Mouse (Mus musculus): ENCODE results near the gene Rarb. TPM values are rescaled to one million over a fixed set of nuclear protein-coding genes. Genes with fewer than 3 reads are reported as not detected.

Rarb gene
- polyA plus RNA-seq, 1 experiment from 2014 or later: 0.51 TPM

- no peak for DNase-seq (ENCODE audit: low spot score)
These were observed 229.8 kb downstream of the Rarb start for GRCm38 (mm10) chr14:16589139-16589538.

- no peak for DNase-seq (ENCODE audit: low spot score)
These were observed 240.9 kb downstream of the Rarb start for GRCm38 (mm10) chr14:16578100-16578499.

DNA sequence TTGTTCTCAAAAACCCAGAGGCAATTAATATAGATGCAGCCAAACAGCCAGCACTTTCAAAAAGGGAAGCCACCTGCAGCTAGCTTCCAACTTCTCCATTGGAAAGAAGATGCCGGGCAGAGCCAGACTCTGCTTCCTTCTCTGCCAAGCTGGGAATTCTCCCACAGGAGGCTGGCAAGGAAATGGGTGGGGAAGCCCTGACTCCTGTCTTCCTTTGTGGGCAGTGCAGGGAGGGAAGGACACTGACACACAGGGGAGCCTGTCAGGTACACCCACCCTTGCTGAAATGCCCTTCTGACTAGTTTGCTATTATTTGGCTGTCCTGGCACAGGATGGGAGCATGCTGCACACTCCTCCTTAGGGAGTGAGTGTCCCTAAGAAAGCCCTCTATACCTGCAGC lies 241.9 kb downstream of the Rarb start:
- no peak for DNase-seq (ENCODE audit: low spot score)

DNA sequence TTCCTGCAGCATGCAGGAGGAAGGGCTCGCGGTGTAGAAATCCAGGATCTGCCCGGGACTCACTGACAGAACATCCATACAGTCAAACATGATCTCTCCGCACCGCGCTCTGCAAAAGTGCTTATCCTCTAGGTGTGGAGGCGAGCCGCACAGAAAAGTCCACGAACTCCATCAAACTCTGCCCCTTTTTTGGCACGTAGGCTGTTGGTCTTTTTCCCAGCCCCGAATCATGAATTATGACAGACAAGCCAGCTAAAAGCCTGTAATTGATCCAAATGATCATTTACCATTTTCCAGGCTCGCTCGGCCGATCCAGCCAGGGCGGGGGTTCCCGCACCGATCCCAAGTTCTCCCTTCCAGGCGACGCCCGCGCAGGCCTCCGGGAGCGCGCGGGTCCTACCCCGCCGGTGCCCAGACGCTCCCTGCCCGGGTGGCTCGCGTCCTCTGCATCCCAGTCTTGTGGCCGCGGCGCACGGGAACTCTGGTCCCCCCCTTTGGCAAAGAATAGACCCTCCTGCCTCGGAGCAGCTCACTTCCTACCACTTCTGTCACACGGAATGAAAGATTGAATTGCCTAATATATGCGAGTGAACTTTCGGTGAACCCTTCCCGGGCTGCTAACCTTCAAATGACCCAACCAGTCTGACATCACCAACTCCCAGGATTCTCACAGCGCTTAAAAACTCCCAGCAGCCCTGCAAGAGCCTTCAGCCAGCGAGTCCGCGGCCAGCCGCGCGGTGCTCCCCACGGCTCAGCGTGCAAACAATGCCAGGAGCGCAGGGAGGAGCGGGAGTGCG lies 243.8 kb downstream of the Rarb start:
- DNase-seq (ENCODE audit: low spot score): no peak

DNA sequence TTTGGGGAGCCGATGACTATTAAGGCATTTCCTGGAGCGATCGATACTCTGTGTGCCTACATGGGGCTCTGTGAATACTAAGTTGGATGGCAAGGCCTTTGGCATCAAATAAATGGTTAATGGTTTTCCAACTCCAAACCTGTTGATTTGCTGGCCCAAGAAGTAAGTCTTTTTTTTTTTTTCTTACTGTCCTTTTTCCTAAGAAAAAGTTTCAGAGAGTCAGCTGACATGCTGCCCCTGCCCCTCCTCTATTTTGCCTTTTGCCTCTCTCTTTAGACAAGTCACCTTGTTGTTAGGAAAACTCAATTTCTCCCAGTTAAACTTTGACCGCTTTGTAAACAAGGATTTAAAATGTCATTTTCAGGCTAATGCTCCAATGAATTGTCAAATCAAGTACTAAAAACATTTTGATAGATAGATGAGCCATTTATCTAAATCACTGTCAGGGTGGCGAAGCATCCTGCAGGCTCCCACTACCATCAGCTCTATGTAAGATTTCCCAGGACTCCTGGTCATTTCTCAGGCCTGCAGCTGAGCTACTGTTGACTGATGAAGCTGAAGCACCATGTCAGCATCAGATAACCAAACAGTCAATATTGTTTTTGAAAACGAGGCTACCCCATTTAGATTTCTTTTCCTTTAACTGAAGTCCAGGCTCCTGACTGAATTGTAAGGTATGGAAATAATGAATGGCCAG lies 245.3 kb downstream of the Rarb start:
- no peak for DNase-seq (ENCODE audit: low spot score)

DNA sequence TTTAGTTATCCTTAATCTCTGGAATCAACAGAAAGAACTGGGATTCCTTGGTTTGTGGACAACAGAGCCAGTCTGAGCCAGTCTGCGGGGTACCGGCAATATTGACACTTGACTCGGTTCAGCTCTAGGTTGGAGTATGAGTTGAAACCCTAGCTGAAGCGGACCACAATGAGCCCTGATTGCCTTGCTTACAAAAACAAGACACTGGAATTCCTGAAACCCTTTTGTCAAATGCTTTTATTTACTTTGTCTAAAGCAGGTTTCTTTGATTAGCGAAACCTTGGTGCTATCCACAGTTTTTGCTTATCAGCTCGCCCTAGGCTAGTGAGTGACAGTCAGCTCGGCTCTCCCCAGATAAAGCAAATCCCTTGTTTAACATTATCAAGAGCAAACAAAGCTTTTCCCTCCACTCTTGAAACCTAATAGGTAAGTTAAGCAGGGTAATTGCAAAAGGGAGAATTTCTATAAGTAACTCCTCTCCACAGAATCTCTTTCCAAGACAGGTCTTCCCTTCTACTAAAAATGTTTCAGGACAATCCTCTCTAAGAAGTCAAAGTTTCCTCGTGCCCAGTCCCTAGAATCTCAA lies 246.1 kb downstream of the Rarb start:
- DNase-seq (ENCODE audit: low spot score): no peak

DNA sequence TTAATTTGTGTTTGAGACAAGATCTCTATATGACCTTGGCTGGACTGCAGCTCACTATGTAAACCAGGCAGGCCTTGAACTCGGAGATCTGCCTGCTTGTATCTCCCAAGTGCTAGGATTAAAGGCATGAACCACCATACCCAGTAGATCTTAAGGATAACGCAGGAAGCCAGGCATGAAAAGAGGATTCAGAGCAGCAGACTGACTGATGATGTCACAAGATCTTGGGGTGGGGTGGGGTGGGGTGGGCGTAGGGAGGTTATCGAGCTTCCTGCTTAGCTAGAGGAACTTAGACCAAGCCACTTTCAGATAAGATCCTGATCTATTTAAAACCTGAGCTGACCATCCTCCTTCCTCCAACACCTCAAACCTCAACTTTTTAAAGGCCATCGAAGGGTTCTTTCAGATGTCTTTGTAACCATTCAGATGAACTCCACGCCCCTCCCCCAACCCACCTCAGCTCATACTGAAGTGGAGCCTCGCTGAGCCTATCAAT lies 249.4 kb downstream of the Rarb start:
- no peak for DNase-seq (ENCODE audit: low spot score)

GRCm38 (mm10) chr14:16566920-16567319 lies 252.0 kb downstream of the Rarb start:
- DNase-seq (ENCODE audit: low spot score): no peak

- DNase-seq (ENCODE audit: low spot score): no peak
These were observed 255.0 kb downstream of the Rarb start for GRCm38 (mm10) chr14:16563912-16564311.

- DNase-seq (ENCODE audit: low spot score): no peak
These were observed 257.3 kb downstream of the Rarb start for GRCm38 (mm10) chr14:16561496-16562170.

DNA sequence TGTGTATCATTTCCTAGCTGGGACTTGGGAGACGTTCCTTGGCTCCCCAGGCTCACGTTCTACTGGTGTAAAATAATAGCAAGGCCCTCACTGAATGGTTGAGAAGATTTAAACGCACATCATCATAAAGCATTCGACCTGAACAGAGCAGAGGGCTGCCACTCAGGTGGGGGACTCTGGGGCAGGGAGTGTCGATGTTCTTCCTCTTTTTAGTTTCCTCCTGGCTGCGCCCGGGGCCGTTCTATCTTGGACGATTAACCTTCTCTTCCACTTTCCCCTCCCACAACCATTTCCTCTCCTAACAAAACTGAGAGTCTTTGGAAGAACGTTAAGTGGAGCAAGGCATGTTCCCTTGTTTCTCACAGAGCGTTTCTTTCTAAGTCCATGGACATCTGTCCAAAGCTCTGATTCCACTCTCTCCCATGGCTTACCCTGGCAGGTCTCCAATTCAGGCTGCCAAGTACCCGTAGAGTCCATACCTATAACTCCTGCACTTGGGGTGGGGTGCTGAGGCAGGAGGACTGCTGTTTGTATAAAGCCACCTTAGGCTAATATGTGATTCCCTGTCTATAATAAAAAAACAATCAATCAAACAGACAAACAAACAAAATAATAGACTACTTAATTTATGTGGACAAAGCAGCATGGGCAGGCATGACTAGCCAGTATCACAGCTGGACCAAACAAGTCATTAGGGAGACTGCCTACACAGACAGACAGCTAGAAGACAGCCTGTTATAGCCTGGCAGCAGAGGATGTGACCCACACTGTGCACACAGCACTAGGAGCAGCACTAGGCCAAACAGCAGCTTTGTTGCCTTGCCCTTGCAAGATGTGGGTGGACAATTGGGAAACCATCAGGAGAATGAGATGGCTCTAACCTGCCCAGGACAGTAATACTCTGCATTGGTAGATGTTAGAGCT lies 259.4 kb downstream of the Rarb start:
- DNase-seq (ENCODE audit: low spot score): no peak

DNA sequence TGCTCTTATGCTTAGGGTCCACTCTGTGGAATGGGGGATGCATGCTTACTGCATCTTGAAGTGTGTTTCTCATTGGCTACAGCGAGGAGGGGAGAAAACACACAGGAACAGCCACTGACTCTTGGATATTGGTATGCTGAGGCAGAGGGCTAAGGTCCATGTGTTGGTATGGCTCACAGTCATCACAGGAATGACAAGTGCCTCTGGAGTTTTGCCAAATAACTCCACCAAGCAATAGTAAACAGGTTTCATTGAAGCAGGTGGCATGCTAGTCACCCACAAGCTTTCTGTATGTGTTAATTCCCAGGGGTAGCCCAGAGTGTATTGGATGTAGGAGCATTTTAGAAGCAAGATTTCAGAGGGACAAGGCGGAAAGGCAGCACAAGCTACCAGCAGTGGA lies 260.9 kb downstream of the Rarb start:
- no peak for DNase-seq (ENCODE audit: low spot score)

DNA sequence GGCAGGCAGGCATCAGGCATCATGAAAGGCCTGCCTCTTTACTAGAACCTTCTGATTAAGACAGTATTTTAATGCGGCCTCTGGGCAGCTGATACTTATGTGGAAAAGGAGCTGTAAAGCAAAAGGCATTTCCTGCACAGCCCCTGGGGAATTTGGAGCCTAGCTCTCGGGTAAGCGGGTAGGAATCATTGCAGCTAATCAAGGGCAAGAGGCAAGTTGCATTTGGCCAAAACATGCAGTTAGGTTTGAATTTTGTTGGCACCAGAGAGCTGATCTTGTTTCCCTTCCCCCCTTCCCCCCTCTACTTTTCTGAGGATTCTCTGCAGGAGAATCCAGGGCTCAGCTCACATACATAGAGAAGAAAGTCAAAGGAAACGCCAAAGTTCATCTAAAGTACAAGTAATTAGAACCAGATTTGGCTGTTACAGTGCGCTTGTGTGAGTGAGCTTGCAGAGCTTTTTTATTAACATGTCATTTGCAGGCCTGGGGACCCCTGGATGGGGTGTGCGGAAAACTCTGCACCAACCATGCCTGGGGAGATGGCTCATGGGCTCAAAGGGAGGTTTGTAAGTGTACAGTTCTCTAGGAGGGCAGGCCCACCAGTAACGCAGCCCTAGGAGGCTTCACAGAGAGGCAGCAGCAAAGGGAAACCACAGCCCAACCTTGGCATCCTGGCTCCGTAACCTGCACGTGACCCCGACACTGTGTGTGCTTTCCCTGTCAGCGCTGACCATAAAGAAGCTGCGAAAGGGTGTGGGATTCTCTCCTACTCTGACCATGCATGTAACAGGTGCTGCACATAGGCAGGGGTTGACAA lies 264.1 kb downstream of the Rarb start:
- peak; percentile 7 for DNase-seq (ENCODE audit: low spot score)

DNA sequence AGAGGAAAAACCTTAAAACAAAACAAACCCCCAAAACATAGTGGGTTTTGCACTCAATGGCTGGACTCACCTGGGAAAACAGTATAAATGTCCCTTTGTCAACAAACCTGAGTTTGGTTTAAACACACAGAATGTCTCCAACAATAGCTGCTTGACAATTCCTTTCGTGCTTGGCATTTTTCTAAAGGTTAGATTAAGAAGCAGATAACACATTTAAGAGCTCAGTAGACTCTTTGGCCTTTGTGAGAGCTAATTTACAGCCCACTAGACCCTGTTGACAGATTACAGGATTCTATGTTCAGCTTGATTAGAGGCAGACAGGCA lies 264.7 kb downstream of the Rarb start:
- no peak for DNase-seq (ENCODE audit: low spot score)

- no peak for DNase-seq (ENCODE audit: low spot score)
These were observed 266.7 kb downstream of the Rarb start for GRCm38 (mm10) chr14:16552293-16552692.

- DNase-seq (ENCODE audit: low spot score): no peak
These were observed 267.1 kb downstream of the Rarb start for GRCm38 (mm10) chr14:16551843-16552242.

GRCm38 (mm10) chr14:16548200-16548576 lies 270.8 kb downstream of the Rarb start:
- no peak for DNase-seq (ENCODE audit: low spot score)

DNA sequence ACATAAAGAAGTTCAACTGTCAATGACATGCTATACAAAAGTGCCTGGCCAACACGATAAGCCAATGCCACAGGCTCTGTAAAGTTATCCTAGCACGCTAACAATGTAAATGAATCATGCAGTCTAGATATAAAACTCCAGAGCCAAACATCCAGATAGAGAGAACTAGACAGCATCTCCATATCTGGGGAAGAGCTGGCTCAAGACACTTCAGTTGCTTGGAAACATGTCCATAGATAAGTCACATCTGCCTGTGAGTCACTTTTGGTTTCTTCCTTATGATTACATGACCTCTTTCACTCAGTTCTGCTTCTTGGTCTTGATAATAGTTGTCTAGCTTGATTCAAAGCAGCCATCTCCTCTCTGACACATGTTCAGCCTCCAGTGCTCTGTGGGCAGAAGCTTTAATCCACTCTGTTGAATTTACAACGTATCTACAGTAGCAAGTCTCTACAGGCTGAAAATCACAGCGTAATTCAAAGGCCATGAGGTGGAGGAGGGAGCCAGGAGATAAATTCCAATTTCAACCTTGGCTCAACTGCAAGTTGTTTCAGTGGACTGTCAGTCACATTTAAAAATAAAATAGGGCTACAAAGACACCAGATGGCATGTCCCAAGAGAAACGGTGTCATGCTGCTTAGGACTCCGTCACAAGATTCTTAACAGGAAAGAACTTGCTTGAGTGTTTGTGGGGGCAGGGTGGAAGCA lies 271.3 kb downstream of the Rarb start:
- DNase-seq (ENCODE audit: low spot score): no peak

DNA sequence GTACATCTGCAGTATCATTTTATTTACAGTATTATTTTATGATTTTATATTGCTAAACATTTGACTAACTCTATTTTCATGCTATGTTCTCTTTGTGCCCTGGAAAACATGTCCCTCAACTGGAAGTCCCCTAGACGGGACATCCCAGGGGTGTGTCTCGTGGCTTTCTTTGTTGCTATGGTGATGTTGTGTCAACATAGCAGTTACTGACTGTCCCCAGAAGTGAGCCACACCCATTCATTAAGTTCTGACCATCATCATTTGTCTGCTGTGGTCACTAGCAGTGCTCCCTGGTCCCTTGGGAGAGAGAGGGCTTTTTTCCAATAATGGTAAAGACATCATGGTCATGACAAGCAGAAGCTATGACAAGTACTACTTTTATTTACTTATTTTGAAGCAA lies 274.0 kb downstream of the Rarb start:
- DNase-seq (ENCODE audit: low spot score): no peak

All from thymus, postnatal 0 days (tissue).